In genomic region chr14:103803907-103804659, GRCm38 (mm10) we compare ENCODE assay signal across 30 mouse cellular contexts. TPM values are rescaled to one million over a fixed set of nuclear protein-coding genes. Genes with fewer than 3 reads are reported as not detected.
DNase-seq lines count a peak whose midpoint lies in the region; ATAC-seq lines count a peak whose summit lies in the region.
"Had no signal": no experiment of that assay in that cellular context is flagged by ENCODE, and none has a peak within 500 bp of the region (broad histone marks: within the 10 kb centered on the region; RNA-seq: fewer than 3 reads in every experiment).

No protein-coding gene starts in this region.

- H3K4me1 ChIP-seq in heart, embryonic 11.5 days (ENCODE audit: control insufficient read depth, insufficient read depth, low read length), result no peaks in the 10 kb centered on the region
- no peaks in the 10 kb centered on the region for H3K4me1 ChIP-seq in neural tube, embryonic 15.5 days
- H3K4me1 ChIP-seq: embryonic facial prominence, embryonic 12.5 days; heart, embryonic 13.5 days; kidney, embryonic 15.5 days; limb, embryonic 10.5 days; limb, embryonic 15.5 days; liver, embryonic 15.5 days had no signal

- H3K4me3 ChIP-seq in heart, embryonic 11.5 days (ENCODE audit: low read depth, low read length), result no peak overlapping the region
- H3K4me3 ChIP-seq in neural tube, embryonic 15.5 days (replicated peaks), result no peak overlapping the region
- H3K4me3 ChIP-seq: embryonic facial prominence, embryonic 12.5 days; heart, adult 2 months; heart, embryonic 13.5 days; kidney, embryonic 15.5 days; limb, embryonic 10.5 days; limb, embryonic 15.5 days; liver, embryonic 15.5 days had no signal

- H3K9ac ChIP-seq in heart, embryonic 11.5 days (ENCODE audit: low read depth, low read length), result no peak overlapping the region
- H3K9ac ChIP-seq in neural tube, embryonic 15.5 days (replicated peaks), result no peak overlapping the region
- H3K9ac ChIP-seq: embryonic facial prominence, embryonic 12.5 days; heart, embryonic 13.5 days; hindbrain, embryonic 14.5 days; kidney, embryonic 15.5 days; limb, embryonic 15.5 days; liver, embryonic 15.5 days; lung, embryonic 14.5 days had no signal

- no peaks in the 10 kb centered on the region for H3K9me3 ChIP-seq in heart, embryonic 11.5 days (replicated peaks; ENCODE audit: control insufficient read depth, low read length)
- no peaks in the 10 kb centered on the region for H3K9me3 ChIP-seq in neural tube, embryonic 15.5 days (replicated peaks)
- H3K9me3 ChIP-seq: embryonic facial prominence, embryonic 12.5 days; heart, embryonic 13.5 days; kidney, embryonic 15.5 days; limb, embryonic 10.5 days; limb, embryonic 15.5 days; liver, embryonic 15.5 days had no signal

- no peak for ATAC-seq in heart, embryonic 11.5 days (replicated peaks; ENCODE audit: insufficient number of reproducible peaks, low FRiP score, low TSS enrichment)
- peak; percentile 69 for ATAC-seq in common myeloid progenitor, adult 5-6 weeks (replicated peaks; ENCODE audit: low read depth, poor library complexity, severe bottlenecking)
- ATAC-seq in neural tube, embryonic 15.5 days (ENCODE audit: low FRiP score), result no peak
- ATAC-seq: activated CD4-positive, CD25-positive, alpha-beta regulatory T cell, adult 4 months; forebrain, embryonic 14.5 days; intestine, postnatal 0 days; midbrain, embryonic 16.5 days had no signal

- no peak overlapping the region for H3K27ac ChIP-seq in heart, embryonic 11.5 days (ENCODE audit: low read depth, low read length)
- H3K27ac ChIP-seq in neural tube, embryonic 15.5 days (replicated peaks), result no peak overlapping the region
- H3K27ac ChIP-seq: embryonic facial prominence, embryonic 12.5 days; heart, adult 2 months; heart, embryonic 13.5 days; hindbrain, embryonic 14.5 days; kidney, embryonic 15.5 days; limb, embryonic 10.5 days; limb, embryonic 15.5 days; liver, embryonic 15.5 days had no signal

- no peaks in the 10 kb centered on the region for H3K27me3 ChIP-seq in heart, embryonic 11.5 days (ENCODE audit: control insufficient read depth, insufficient read depth, low read length)
- H3K27me3 ChIP-seq in neural tube, embryonic 15.5 days (replicated peaks), result no peaks in the 10 kb centered on the region
- H3K27me3 ChIP-seq: embryonic facial prominence, embryonic 12.5 days; heart, embryonic 13.5 days; kidney, embryonic 15.5 days; limb, embryonic 15.5 days; liver, embryonic 15.5 days had no signal

- WGBS in heart, embryonic 11.5 days (ENCODE audit: insufficient replicate concordance), result 49% methylated on average over 4 of the region's 4 CpGs
- WGBS in neural tube, embryonic 15.5 days, result 83% methylated on average over 4 of the region's 4 CpGs

- no peak overlapping the region for H3K4me2 ChIP-seq in heart, embryonic 11.5 days
- H3K4me2 ChIP-seq in neural tube, embryonic 15.5 days, result no peak overlapping the region
- H3K4me2 ChIP-seq: embryonic facial prominence, embryonic 12.5 days; heart, embryonic 13.5 days; hindbrain, embryonic 14.5 days; kidney, embryonic 15.5 days; limb, embryonic 15.5 days; liver, embryonic 15.5 days; lung, embryonic 14.5 days; midbrain, embryonic 11.5 days had no signal

- H3K36me3 ChIP-seq in heart, embryonic 11.5 days (ENCODE audit: control insufficient read depth, insufficient read depth, low read length), result no peaks in the 10 kb centered on the region
- H3K36me3 ChIP-seq in neural tube, embryonic 15.5 days, result no peaks in the 10 kb centered on the region
- H3K36me3 ChIP-seq: embryonic facial prominence, embryonic 12.5 days; heart, embryonic 13.5 days; kidney, embryonic 15.5 days; limb, embryonic 10.5 days; limb, embryonic 15.5 days; liver, embryonic 15.5 days had no signal

- DNase-seq in heart, adult 11 months, result peak; percentile 85
- DNase-seq in layer of hippocampus, postnatal 10 days (ENCODE audit: low spot score in 2 of 2), result peak; percentile 30 to 32
- no peak for DNase-seq in layer of hippocampus, adult 11-12 months (ENCODE audit: low spot score)
- DNase-seq in cerebellum, postnatal 14 days, result no peak
- DNase-seq: B cell, adult 2 months; cerebellum, adult 8-10 months; cerebellum, postnatal 36 days; embryo, embryonic 11 days; gastrocnemius, postnatal 25 days; heart, adult 2 months; heart, postnatal 10 days; kidney, postnatal 4 days; lung, embryonic 14.5 days; lung, postnatal 14 days; thymus, postnatal 4 days had no signal

RNA-seq across cellular contexts. Expression of gene Ednrb, which starts 40.1 kb away (rescaled TPM):
- 96.5 and 115 TPM in 2 replicates for polyA plus RNA-seq in heart, embryonic 11.5 days (2014; fragmentation: Nextera tagmentation; extraction: Ambion mirVana)
- 100 to 1,000 TPM; 134 to 138 TPM for total RNA-seq in layer of hippocampus, postnatal 10 days (2021)
- total RNA-seq in common myeloid progenitor, adult 5-6 weeks (2017), result 0.23 TPM in 1 of 2 replicates, not detected in the other
- 69.1 and 83.8 TPM in 2 replicates for polyA plus RNA-seq in neural tube, embryonic 15.5 days (2015; fragmentation: Nextera tagmentation; extraction: Ambion mirVana)
- polyA plus RNA-seq: activated CD4-positive, CD25-positive, alpha-beta regulatory T cell, adult 4 months had no signal

Comparison
In these comparisons a context has a peak if more than half of its experiments do, and no peak if none do; other contexts are left out.
1. DNase-seq: peak in heart, adult 11 months (single experiment) and layer of hippocampus, postnatal 10 days (2 of 2); none in layer of hippocampus, adult 11-12 months (single experiment) and cerebellum, postnatal 14 days (0 of 2).
2. RNA of gene Ednrb, which starts 40.1 kb away (total RNA-seq): 134 to 138 TPM in layer of hippocampus, postnatal 10 days; 0.23 TPM in common myeloid progenitor, adult 5-6 weeks; every median in the first group is over 100 times any median in the second.